Mouse (Mus musculus) heart, adult 2 months (tissue): ENCODE measurements at regions not wholly inside any gene's neighbourhood (a gene's known extent, or its start where the extent isn't known, plus 50 kb on each side); places are given as distances from the start of the nearest gene placed in this dataset.

Experiments
- CTCF ChIP-seq: fragments of 200-600 bp; IDR thresholded peaks from 2 replicates; pipeline ENCODE4 v1.8.1; 2022; ENCODE audit warnings: antibody characterized with exemption, mild to moderate bottlenecking, moderate library complexity
- EP300 ChIP-seq: fragments of 200-500 bp; IDR thresholded peaks from 2 replicates; pipeline ENCODE4 v1.6.1; 2011; ENCODE audit warnings: low read depth, low read length, control low read depth; ENCODE audit not compliant: insufficient read depth
- POLR2A ChIP-seq: fragments of 200-500 bp; IDR thresholded peaks from 2 replicates; pipeline ENCODE4 v1.6.1; 2011; ENCODE audit warnings: mild to moderate bottlenecking, low read depth, low read length, control low read depth; ENCODE audit not compliant: insufficient read depth

DNA sequence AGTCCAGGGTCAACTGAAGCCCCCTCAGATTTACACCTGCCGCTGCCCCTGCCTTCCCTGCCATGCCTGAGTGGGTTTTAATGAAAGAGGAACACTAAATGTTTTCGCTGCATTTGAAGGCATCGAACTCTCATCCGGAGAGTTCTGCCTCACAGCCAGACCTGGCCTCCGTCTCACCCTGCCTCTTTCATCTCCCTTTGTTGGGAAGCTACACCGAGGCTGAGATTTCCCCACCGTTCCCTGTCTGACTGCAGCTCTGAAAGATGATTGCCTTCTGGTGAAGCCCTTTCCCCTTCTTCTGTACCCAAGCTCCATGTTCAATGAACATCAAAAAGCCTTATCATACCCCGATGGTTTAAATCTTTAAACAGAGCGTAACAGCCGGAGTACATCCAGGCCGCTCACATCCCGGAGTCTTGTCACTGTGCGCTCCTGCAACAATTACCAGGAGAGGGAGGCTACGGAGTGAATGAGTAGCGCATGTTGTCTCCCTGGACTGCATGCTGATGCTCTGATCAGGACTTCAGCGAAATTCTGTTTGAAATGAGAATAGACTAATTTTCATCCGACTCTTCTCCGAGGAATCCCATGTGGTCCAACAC is 98.3 kb downstream of the Zfp326 start:
- TF ChIP-seq CTCF = no peak
- no peak for TF ChIP-seq POLR2A
- no peak for TF ChIP-seq EP300
